ENCODE assay signal across 27 mouse cellular contexts in genomic region chr3:135616730-135617129, GRCm38 (mm10).
A peak's percentile ranks its signal among the peaks of the same experiment; 100 is the strongest.
DNase-seq lines count a peak whose midpoint lies in the region; ATAC-seq and TF ChIP-seq lines count a peak whose summit lies in the region.
"Had no signal": no experiment of that assay in that cellular context is flagged by ENCODE, and none has a peak within 500 bp of the region (broad histone marks: within the 10 kb centered on the region; RNA-seq: fewer than 3 reads in every experiment).

No protein-coding gene starts in this region.

- TF ChIP-seq CTCF in bone marrow macrophage, adult 2 months (IDR thresholded peaks at IDR 0.05; ENCODE audit: low read depth, low read length) = no peak

- TF ChIP-seq POLR2A in bone marrow macrophage, adult 2 months (IDR thresholded peaks at IDR 0.05; ENCODE audit: borderline replicate concordance, low read depth, low read length) = no peak

- peak overlapping the region; percentile 38; the same call in 1 of the 2 replicates for H3K27ac ChIP-seq in bone marrow macrophage, adult 2 months (ENCODE audit: insufficient read depth, low read depth, low read length)
- no peak overlapping the region for H3K27ac ChIP-seq in midbrain, embryonic 10.5 days (replicated peaks)
- H3K27ac ChIP-seq: embryonic facial prominence, embryonic 10.5 days; embryonic facial prominence, embryonic 13.5 days; forebrain, embryonic 12.5 days; forebrain, embryonic 15.5 days; gastrocnemius, adult 2 months; heart, embryonic 15.5 days; hindbrain, embryonic 15.5 days had no signal

- 91% methylated on average over 7 of the region's 7 CpGs for WGBS in midbrain, embryonic 10.5 days

- no peaks in the 10 kb centered on the region for H3K9me3 ChIP-seq in midbrain, embryonic 10.5 days (replicated peaks)
- H3K9me3 ChIP-seq: embryonic facial prominence, embryonic 10.5 days; embryonic facial prominence, embryonic 13.5 days; forebrain, embryonic 12.5 days; forebrain, embryonic 15.5 days; heart, embryonic 12.5 days; heart, embryonic 15.5 days; hindbrain, embryonic 15.5 days had no signal

- H3K4me1 ChIP-seq in bone marrow macrophage, adult 2 months (ENCODE audit: control insufficient read depth, insufficient read depth, low read length) = peaks cover 8% of the 10 kb centered on the region
- H3K4me1 ChIP-seq in midbrain, embryonic 10.5 days = no peaks in the 10 kb centered on the region
- H3K4me1 ChIP-seq: embryonic facial prominence, embryonic 10.5 days; embryonic facial prominence, embryonic 13.5 days; forebrain, embryonic 12.5 days; forebrain, embryonic 15.5 days; heart, embryonic 12.5 days; heart, embryonic 15.5 days; hindbrain, embryonic 15.5 days had no signal

- H3K4me3 ChIP-seq in bone marrow macrophage, adult 2 months (ENCODE audit: insufficient read depth, low read length) = no peak overlapping the region
- no peak overlapping the region for H3K4me3 ChIP-seq in midbrain, embryonic 10.5 days
- H3K4me3 ChIP-seq: embryonic facial prominence, embryonic 10.5 days; embryonic facial prominence, embryonic 13.5 days; erythroblast, embryonic 14.5 days; forebrain, embryonic 12.5 days; forebrain, embryonic 15.5 days; gastrocnemius, adult 2 months; heart, embryonic 12.5 days; heart, embryonic 15.5 days; hindbrain, embryonic 15.5 days had no signal

- peaks cover 72% of the 10 kb centered on the region for H3K36me3 ChIP-seq in midbrain, embryonic 10.5 days

- peak; percentile 42 to 47; a peak in 2 of 4 replicates for ATAC-seq in hematopoietic stem cell, adult 5-6 weeks (replicated peaks in 1 of 2; ENCODE audit: insufficient read depth in 1 of 2, low FRiP score in 2 of 2, low TSS enrichment in 1 of 2, low read depth in 1 of 2, poor library complexity in 2 of 2, severe bottlenecking in 2 of 2)
- ATAC-seq in megakaryocyte progenitor cell, adult 5-6 weeks (replicated peaks; ENCODE audit: poor library complexity) = peak; percentile 63
- ATAC-seq: forebrain, embryonic 15.5 days had no signal

- H3K27me3 ChIP-seq in midbrain, embryonic 10.5 days (ENCODE audit: low read depth, poor library complexity, severe bottlenecking) = no peaks in the 10 kb centered on the region
- H3K27me3 ChIP-seq: embryonic facial prominence, embryonic 13.5 days; forebrain, embryonic 12.5 days; forebrain, embryonic 15.5 days; heart, embryonic 12.5 days; heart, embryonic 15.5 days; hindbrain, embryonic 15.5 days had no signal

- DNase-seq in B cell, adult 2 months = peak; percentile 33 to 40
- no peak for DNase-seq in midbrain, embryonic 10.5 days (ENCODE audit: low spot score)
- DNase-seq in T-cell, adult 2 months (ENCODE audit: low spot score) = no peak
- no peak for DNase-seq in right cerebral cortex, adult 2 months (ENCODE audit: low spot score in 2 of 2)
- DNase-seq: adrenal gland, postnatal 10 days; adrenal gland, postnatal 36 days; cerebellum, adult 11 months; cerebellum, adult 2 months; cerebellum, adult 9-11 months; cerebellum, postnatal 25 days; embryo, embryonic 11 days; gastrocnemius, adult 2 months; gastrocnemius, postnatal 14 days; heart, adult 18-20 months; heart, postnatal 10 days; heart, postnatal 36 days had no signal

Comparison
In these comparisons a context has a peak if more than half of its experiments do, and no peak if none do; other contexts are left out.
1. DNase-seq: peak in B cell, adult 2 months (2 of 2); none in midbrain, embryonic 10.5 days (single experiment), T-cell, adult 2 months (single experiment) and right cerebral cortex, adult 2 months (0 of 2).